Mouse (Mus musculus): ENCODE measurements around the gene Kcnj12. TPM values are rescaled to one million over a fixed set of nuclear protein-coding genes. Genes with fewer than 3 reads are reported as not detected.

The Kcnj12 gene
- polyA plus RNA-seq, 1 experiment from 2014 or later = 5.4 TPM

DNA sequence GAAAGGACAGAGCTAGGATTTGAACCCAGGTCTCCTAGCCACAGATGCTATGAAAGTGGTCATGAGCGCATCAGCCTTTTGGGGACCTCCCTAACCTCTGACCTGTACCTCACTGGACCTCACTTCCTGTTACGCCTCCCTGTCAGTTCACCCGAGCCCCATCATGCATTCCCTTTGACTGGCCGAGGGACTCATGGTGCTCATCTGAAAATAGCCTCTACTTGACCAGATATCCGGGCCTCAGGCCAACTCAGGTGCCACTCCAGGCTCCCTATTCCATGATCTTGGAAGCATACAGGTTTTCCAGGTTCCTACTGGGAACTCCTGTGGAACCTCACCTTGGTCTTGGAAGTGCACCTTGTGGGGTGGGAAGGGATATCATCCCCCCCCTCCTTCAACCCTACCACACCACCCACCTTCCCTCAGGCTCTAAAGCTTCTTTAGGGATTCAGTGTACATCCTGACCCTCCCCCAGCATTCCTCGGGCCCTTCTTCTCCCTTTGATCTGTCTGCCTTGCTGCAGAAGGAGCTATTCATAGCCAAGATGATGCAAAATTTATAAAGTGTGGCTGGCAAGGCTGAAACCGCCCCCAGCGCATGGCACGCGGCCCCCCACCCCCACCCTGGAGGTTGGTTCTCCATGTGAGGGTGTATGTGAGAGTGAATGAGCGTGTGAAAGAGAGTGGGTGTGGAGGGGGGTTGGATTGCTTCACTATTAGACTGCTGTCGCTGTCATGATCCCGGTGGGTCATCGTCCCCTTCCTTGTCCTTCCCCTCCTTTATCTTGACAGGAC, 40.5 kb upstream of the Kcnj12 start:
- Histone ChIP-seq H3K4me3 (ENCODE audit: control insufficient read depth in 1 of 2, insufficient read depth in 1 of 2, low read depth in 1 of 2, low read length in 2 of 2) (no peak overlapping the region), H3K9ac (ENCODE audit: low read length) (no peak overlapping the region), H3K36me3 (ENCODE audit: control insufficient read depth, insufficient read depth, low read length) (no peaks in the 10 kb centered on the region), H3K4me2 (ENCODE audit: low read length) (no peak overlapping the region), H3K27ac (replicated peaks in 1 of 2; ENCODE audit: control insufficient read depth in 1 of 2, insufficient read depth in 1 of 2, low read depth in 2 of 2, low read length in 2 of 2) (no peak overlapping the region), H3K4me1 (ENCODE audit: control insufficient read depth in 2 of 2, insufficient read depth in 2 of 2, low read length in 2 of 2) (peaks cover 13 to 20% of the 10 kb centered on the region in 2 experiments), H3K9me3 (ENCODE audit: control insufficient read depth, low read length) (no peaks in the 10 kb centered on the region), H3K27me3 (ENCODE audit: control insufficient read depth, insufficient read depth, low read length) (no peaks in the 10 kb centered on the region)
- WGBS = 37% methylated on average over 14 of the region's 14 CpGs
- no peak for ATAC-seq (ENCODE audit: insufficient number of reproducible peaks, insufficient read depth, low FRiP score, low read depth)

- H3K4me2 ChIP-seq (ENCODE audit: low read length) = peak overlapping the region; percentile 20
- peak; percentile 55; the same call in 1 of the 2 replicates for ATAC-seq (ENCODE audit: insufficient number of reproducible peaks, insufficient read depth, low FRiP score, low read depth)
- H3K4me3 ChIP-seq (ENCODE audit: control insufficient read depth in 1 of 2, insufficient read depth in 1 of 2, low read depth in 1 of 2, low read length in 2 of 2) = no peak overlapping the region
- H3K9me3 ChIP-seq (ENCODE audit: control insufficient read depth, low read length) = no peaks in the 10 kb centered on the region
- no peaks in the 10 kb centered on the region for H3K36me3 ChIP-seq (ENCODE audit: control insufficient read depth, insufficient read depth, low read length)
- WGBS = 59% methylated on average over 13 of the region's 13 CpGs
- peak overlapping the region; percentile 59 to 61; a peak in 3 of 4 replicates for H3K27ac ChIP-seq (replicated peaks in 1 of 2; ENCODE audit: control insufficient read depth in 1 of 2, insufficient read depth in 1 of 2, low read depth in 2 of 2, low read length in 2 of 2)
- H3K27me3 ChIP-seq (ENCODE audit: control insufficient read depth, insufficient read depth, low read length) = no peaks in the 10 kb centered on the region
- peaks cover 10 to 15% of the 10 kb centered on the region in 2 experiments for H3K4me1 ChIP-seq (ENCODE audit: control insufficient read depth in 2 of 2, insufficient read depth in 2 of 2, low read length in 2 of 2)
- peak overlapping the region; percentile 18 for H3K9ac ChIP-seq (ENCODE audit: low read length)
These were observed 37.3 kb upstream of the Kcnj12 start for GRCm38 (mm10) chr11:60984912-60985558.

- WGBS = 85% methylated on average over 3 of the region's 3 CpGs
- Histone ChIP-seq H3K27me3 (ENCODE audit: control insufficient read depth, insufficient read depth, low read length) (no peaks in the 10 kb centered on the region), H3K9me3 (ENCODE audit: control insufficient read depth, low read length) (no peaks in the 10 kb centered on the region), H3K4me1 (ENCODE audit: control insufficient read depth in 2 of 2, insufficient read depth in 2 of 2, low read length in 2 of 2) (peaks cover 0 to under 1% of the 10 kb centered on the region in 2 experiments; a peak in 1 of 4 replicates), H3K9ac (ENCODE audit: low read length) (no peak overlapping the region), H3K27ac (replicated peaks in 1 of 2; ENCODE audit: control insufficient read depth in 1 of 2, insufficient read depth in 1 of 2, low read depth in 2 of 2, low read length in 2 of 2) (no peak overlapping the region), H3K4me2 (ENCODE audit: low read length) (no peak overlapping the region), H3K36me3 (ENCODE audit: control insufficient read depth, insufficient read depth, low read length) (no peaks in the 10 kb centered on the region), H3K4me3 (ENCODE audit: control insufficient read depth in 1 of 2, insufficient read depth in 1 of 2, low read depth in 1 of 2, low read length in 2 of 2) (no peak overlapping the region)
- ATAC-seq (ENCODE audit: insufficient number of reproducible peaks, insufficient read depth, low FRiP score, low read depth) = no peak
These were observed 31.9 kb upstream of the Kcnj12 start for GRCm38 (mm10) chr11:60990428-60990827.

DNA sequence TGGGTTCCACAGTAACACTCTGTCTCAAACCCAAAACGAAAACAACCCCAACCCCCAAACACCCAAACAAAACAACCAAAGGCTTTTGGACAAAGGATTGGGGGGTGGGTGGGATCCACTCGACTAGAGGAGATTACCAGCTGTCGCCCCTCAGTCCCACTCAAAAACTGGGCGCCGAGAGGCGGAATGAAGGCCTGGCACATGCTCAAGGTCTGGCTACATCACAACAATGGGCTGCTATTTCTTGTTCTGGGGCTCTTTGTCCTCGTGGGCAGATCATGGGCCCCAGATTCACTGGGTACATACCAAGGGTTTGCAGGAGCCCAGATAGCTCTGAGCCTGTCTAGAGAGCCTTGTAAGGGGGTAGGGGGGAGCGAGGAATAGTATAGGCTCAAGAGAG, 19.6 kb upstream of the Kcnj12 start:
- Histone ChIP-seq H3K4me2 (ENCODE audit: low read length) (no peak overlapping the region), H3K4me3 (ENCODE audit: control insufficient read depth in 1 of 2, insufficient read depth in 1 of 2, low read depth in 1 of 2, low read length in 2 of 2) (no peak overlapping the region), H3K4me1 (ENCODE audit: control insufficient read depth in 2 of 2, insufficient read depth in 2 of 2, low read length in 2 of 2) (peaks cover 5 to 6% of the 10 kb centered on the region in 2 experiments; a peak in 2 of 4 replicates), H3K36me3 (ENCODE audit: control insufficient read depth, insufficient read depth, low read length) (no peaks in the 10 kb centered on the region), H3K9me3 (ENCODE audit: control insufficient read depth, low read length) (no peaks in the 10 kb centered on the region), H3K9ac (ENCODE audit: low read length) (no peak overlapping the region), H3K27me3 (ENCODE audit: control insufficient read depth, insufficient read depth, low read length) (no peaks in the 10 kb centered on the region), H3K27ac (replicated peaks in 1 of 2; ENCODE audit: control insufficient read depth in 1 of 2, insufficient read depth in 1 of 2, low read depth in 2 of 2, low read length in 2 of 2) (no peak overlapping the region)
- no peak for ATAC-seq (ENCODE audit: insufficient number of reproducible peaks, insufficient read depth, low FRiP score, low read depth)
- 74% methylated on average over 8 of the region's 8 CpGs for WGBS

GRCm38 (mm10) chr11:61004046-61004445, 18.3 kb upstream of the Kcnj12 start:
- ATAC-seq (ENCODE audit: insufficient number of reproducible peaks, insufficient read depth, low FRiP score, low read depth) = no peak
- 71% methylated on average over 4 of the region's 4 CpGs for WGBS

GRCm38 (mm10) chr11:61004781-61005180, 17.6 kb upstream of the Kcnj12 start:
- H3K9me3 ChIP-seq (ENCODE audit: control insufficient read depth, low read length) = no peaks in the 10 kb centered on the region
- WGBS = 84% methylated on average over 5 of the region's 5 CpGs
- H3K4me3 ChIP-seq (ENCODE audit: control insufficient read depth in 1 of 2, insufficient read depth in 1 of 2, low read depth in 1 of 2, low read length in 2 of 2) = no peak overlapping the region
- no peak overlapping the region for H3K9ac ChIP-seq (ENCODE audit: low read length)
- H3K27ac ChIP-seq (replicated peaks in 1 of 2; ENCODE audit: control insufficient read depth in 1 of 2, insufficient read depth in 1 of 2, low read depth in 2 of 2, low read length in 2 of 2) = no peak overlapping the region
- no peak overlapping the region for H3K4me2 ChIP-seq (ENCODE audit: low read length)
- no peaks in the 10 kb centered on the region for H3K36me3 ChIP-seq (ENCODE audit: control insufficient read depth, insufficient read depth, low read length)
- no peak for ATAC-seq (ENCODE audit: insufficient number of reproducible peaks, insufficient read depth, low FRiP score, low read depth)
- H3K4me1 ChIP-seq (ENCODE audit: control insufficient read depth in 2 of 2, insufficient read depth in 2 of 2, low read length in 2 of 2) = peaks cover 5 to 6% of the 10 kb centered on the region in 2 experiments; a peak in 2 of 4 replicates
- no peaks in the 10 kb centered on the region for H3K27me3 ChIP-seq (ENCODE audit: control insufficient read depth, insufficient read depth, low read length)

More at GRCm38 (mm10) chr11:61004046-61004445, 18.3 kb upstream of the Kcnj12 start:
- no peaks in the 10 kb centered on the region for H3K9me3 ChIP-seq (ENCODE audit: control insufficient read depth, low read length)
- no peak overlapping the region for H3K4me2 ChIP-seq (ENCODE audit: low read length)
- no peak overlapping the region for H3K9ac ChIP-seq (ENCODE audit: low read length)
- no peaks in the 10 kb centered on the region for H3K27me3 ChIP-seq (ENCODE audit: control insufficient read depth, insufficient read depth, low read length)
- peaks cover 5 to 6% of the 10 kb centered on the region in 2 experiments; a peak in 2 of 4 replicates for H3K4me1 ChIP-seq (ENCODE audit: control insufficient read depth in 2 of 2, insufficient read depth in 2 of 2, low read length in 2 of 2)
- no peak overlapping the region for H3K27ac ChIP-seq (replicated peaks in 1 of 2; ENCODE audit: control insufficient read depth in 1 of 2, insufficient read depth in 1 of 2, low read depth in 2 of 2, low read length in 2 of 2)
- no peaks in the 10 kb centered on the region for H3K36me3 ChIP-seq (ENCODE audit: control insufficient read depth, insufficient read depth, low read length)
- H3K4me3 ChIP-seq (ENCODE audit: control insufficient read depth in 1 of 2, insufficient read depth in 1 of 2, low read depth in 1 of 2, low read length in 2 of 2) = no peak overlapping the region

GRCm38 (mm10) chr11:61005345-61005744, 17.0 kb upstream of the Kcnj12 start:
- Histone ChIP-seq H3K4me3 (ENCODE audit: control insufficient read depth in 1 of 2, insufficient read depth in 1 of 2, low read depth in 1 of 2, low read length in 2 of 2) (no peak overlapping the region), H3K9ac (ENCODE audit: low read length) (peak overlapping the region; percentile 30; the same call in 1 of the 2 replicates), H3K4me1 (ENCODE audit: control insufficient read depth in 2 of 2, insufficient read depth in 2 of 2, low read length in 2 of 2) (peaks cover 3 to 6% of the 10 kb centered on the region in 2 experiments; a peak in 2 of 4 replicates), H3K27me3 (ENCODE audit: control insufficient read depth, insufficient read depth, low read length) (no peaks in the 10 kb centered on the region), H3K27ac (replicated peaks in 1 of 2; ENCODE audit: control insufficient read depth in 1 of 2, insufficient read depth in 1 of 2, low read depth in 2 of 2, low read length in 2 of 2) (0 out of 4 replicates have a peak overlapping the region, but pooled peaks of 1 of the 2 experiments have one; percentile 31), H3K9me3 (ENCODE audit: control insufficient read depth, low read length) (no peaks in the 10 kb centered on the region), H3K4me2 (ENCODE audit: low read length) (no peak overlapping the region), H3K36me3 (ENCODE audit: control insufficient read depth, insufficient read depth, low read length) (no peaks in the 10 kb centered on the region)
- no peak for ATAC-seq (ENCODE audit: insufficient number of reproducible peaks, insufficient read depth, low FRiP score, low read depth)
- WGBS = 28% methylated on average over 6 of the region's 6 CpGs
